Comparison of ENCODE assay signal across 9 mouse cellular contexts in the genomic region with DNA sequence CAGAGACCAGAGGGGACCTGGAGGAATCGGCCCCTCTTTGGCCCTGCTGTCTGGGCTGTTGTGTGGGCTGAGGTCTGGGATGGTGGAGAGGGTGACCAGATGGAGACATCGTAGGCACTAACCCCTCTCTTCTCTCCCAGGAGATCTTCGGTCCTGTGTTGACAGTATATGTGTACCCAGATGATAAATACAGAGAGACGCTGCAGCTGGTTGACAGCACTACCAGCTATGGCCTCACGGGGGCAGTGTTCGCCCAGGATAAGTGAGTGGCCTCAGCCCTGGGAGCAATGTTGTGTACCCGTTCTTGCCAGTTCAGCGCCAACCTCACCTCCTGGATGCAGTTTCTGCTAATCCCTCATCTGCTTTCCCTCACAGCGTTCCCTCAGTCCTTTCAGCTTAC. TPM values are rescaled to one million over a fixed set of nuclear protein-coding genes. Genes with fewer than 3 reads are reported as not detected.
DNase-seq lines count a peak whose midpoint lies in the region; ATAC-seq and TF ChIP-seq lines count a peak whose summit lies in the region.
"Had no signal": no experiment of that assay in that cellular context is flagged by ENCODE, and none has a peak within 500 bp of the region (broad histone marks: within the 10 kb centered on the region; RNA-seq: fewer than 3 reads in every experiment).

No protein-coding gene starts in this region.

- no peak overlapping the region for H3K4me3 ChIP-seq in heart, embryonic 11.5 days (ENCODE audit: low read depth, low read length)
- H3K4me3 ChIP-seq in cerebellum, adult 2 months (replicated peaks; ENCODE audit: insufficient read depth, low read depth, low read length), result no peak overlapping the region
- H3K4me3 ChIP-seq in hindbrain, postnatal 0 days (ENCODE audit: low read length), result no peak overlapping the region

- WGBS in heart, embryonic 11.5 days (ENCODE audit: insufficient replicate concordance), result 17% methylated on average over 9 of the region's 9 CpGs
- WGBS in cerebellum, adult 2 months, result 15% methylated on average over 9 of the region's 9 CpGs
- 17% methylated on average over 9 of the region's 9 CpGs for WGBS in hindbrain, postnatal 0 days

- H3K27me3 ChIP-seq in heart, embryonic 11.5 days (ENCODE audit: control insufficient read depth, insufficient read depth, low read length), result peaks cover 36% of the 10 kb centered on the region
- H3K27me3 ChIP-seq in cerebellum, adult 2 months (ENCODE audit: control insufficient read depth, insufficient read depth, low read length), result no peaks in the 10 kb centered on the region
- H3K27me3 ChIP-seq in hindbrain, postnatal 0 days (ENCODE audit: insufficient read depth, low read length), result 0 out of 2 replicates have a peak, but pooled peaks cover 4% of the 10 kb centered on the region
- H3K27me3 ChIP-seq in splenic B cell, adult 2 months (ENCODE audit: control insufficient read depth, insufficient read depth, low read length, poor library complexity, severe bottlenecking), result no peaks in the 10 kb centered on the region
- H3K27me3 ChIP-seq: Patski had no signal

- ATAC-seq in heart, embryonic 11.5 days (replicated peaks; ENCODE audit: insufficient number of reproducible peaks, low FRiP score, low TSS enrichment), result no peak
- ATAC-seq in hindbrain, postnatal 0 days, result peak; percentile 52
- peak; percentile 71 for ATAC-seq in monocyte, adult 5-6 weeks (replicated peaks; ENCODE audit: insufficient number of reproducible peaks, low FRiP score, low TSS enrichment, poor library complexity, severe bottlenecking)
- ATAC-seq: Patski had no signal

- no peak overlapping the region for H3K27ac ChIP-seq in heart, embryonic 11.5 days (ENCODE audit: low read depth, low read length)
- no peak overlapping the region for H3K27ac ChIP-seq in cerebellum, adult 2 months (ENCODE audit: insufficient read depth, low read length)
- no peak overlapping the region for H3K27ac ChIP-seq in hindbrain, postnatal 0 days

- no peak overlapping the region for H3K9ac ChIP-seq in heart, embryonic 11.5 days (ENCODE audit: low read depth, low read length)
- H3K9ac ChIP-seq in hindbrain, postnatal 0 days (replicated peaks; ENCODE audit: low read length), result no peak overlapping the region

- peak; percentile 92 for DNase-seq in heart, adult 11 months
- DNase-seq in cerebellum, adult 2 months, result peak; percentile 69 to 84
- peak; percentile 79 for DNase-seq in forelimb bud, embryonic 11.5 days (ENCODE audit: low read depth, low spot score)
- DNase-seq in hindbrain, postnatal 0 days (ENCODE audit: low spot score), result peak; percentile 90
- DNase-seq in left cerebral cortex, postnatal 4 days, result peak; percentile 86
- peak; percentile 79 for DNase-seq in splenic B cell, adult 2 months (ENCODE audit: low read depth, low spot score)

- peaks cover 7% of the 10 kb centered on the region; the same call in 1 of the 2 replicates for H3K36me3 ChIP-seq in heart, embryonic 11.5 days (ENCODE audit: control insufficient read depth, insufficient read depth, low read length)
- H3K36me3 ChIP-seq in hindbrain, postnatal 0 days (ENCODE audit: insufficient read depth, low read length), result peaks cover 21% of the 10 kb centered on the region
- no peaks in the 10 kb centered on the region; the same call in 1 of the 2 replicates for H3K36me3 ChIP-seq in splenic B cell, adult 2 months (ENCODE audit: control insufficient read depth, insufficient read depth, low read length, poor library complexity, severe bottlenecking)

- H3K9me3 ChIP-seq in heart, embryonic 11.5 days (replicated peaks; ENCODE audit: control insufficient read depth, low read length), result no peaks in the 10 kb centered on the region
- H3K9me3 ChIP-seq in hindbrain, postnatal 0 days (ENCODE audit: low read length), result no peaks in the 10 kb centered on the region

- peaks cover 11% of the 10 kb centered on the region for H3K4me1 ChIP-seq in heart, embryonic 11.5 days (ENCODE audit: control insufficient read depth, insufficient read depth, low read length)
- H3K4me1 ChIP-seq in cerebellum, adult 2 months (ENCODE audit: control insufficient read depth, insufficient read depth, low read length), result no peaks in the 10 kb centered on the region
- H3K4me1 ChIP-seq in hindbrain, postnatal 0 days (ENCODE audit: insufficient read depth, low read length), result 0 out of 2 replicates have a peak, but pooled peaks cover 4% of the 10 kb centered on the region

- intact Hi-C loops in left cerebral cortex, postnatal 4 days (cut with DNase I), result loop anchor here (5.0 kb wide), 1 partner anchor 213 kb away; no protein-coding TSS in a partner anchor

- no peak for TF ChIP-seq POLR2A in cerebellum, adult 2 months (IDR thresholded peaks at IDR 0.05; ENCODE audit: borderline replicate concordance, insufficient read depth, low read length)

- H3K4me2 ChIP-seq in heart, embryonic 11.5 days, result no peak overlapping the region
- H3K4me2 ChIP-seq in hindbrain, postnatal 0 days (ENCODE audit: low read depth, low read length), result no peak overlapping the region

- TF ChIP-seq CTCF in cerebellum, adult 2 months (IDR thresholded peaks at IDR 0.05; ENCODE audit: borderline replicate concordance, insufficient read depth, low read depth, low read length), result peak; percentile 97
- peak; percentile 98 for TF ChIP-seq CTCF in hindbrain, postnatal 0 days (IDR thresholded peaks at IDR 0.05; ENCODE audit: low read depth)

RNA-seq across cellular contexts. Expression of a gene that starts 9.4 kb away (rescaled TPM):
- not detected in 2 replicates for polyA plus RNA-seq in heart, embryonic 11.5 days (2014; fragmentation: Nextera tagmentation; extraction: Ambion mirVana)
- polyA plus RNA-seq in cerebellum, adult 2 months (2012; rRNA removed), result not detected in 2 replicates
- total RNA-seq in hindbrain, postnatal 0 days (2014; rRNA removed), result not detected in 2 replicates
- polyA plus RNA-seq in hindbrain, postnatal 0 days (2015; fragmentation: Nextera tagmentation; extraction: Ambion mirVana), result not detected in 2 replicates
- not detected for total RNA-seq in left cerebral cortex, postnatal 4 days (2021)
- total RNA-seq in monocyte, adult 5-6 weeks (2017), result 0.53 TPM in 1 of 3 replicates, not detected in the others

RNA-seq across cellular contexts. Expression of a gene that starts 21.3 kb away (rescaled TPM):
- 11.8 and 16.7 TPM in 2 replicates for polyA plus RNA-seq in heart, embryonic 11.5 days (2014; fragmentation: Nextera tagmentation; extraction: Ambion mirVana)
- polyA plus RNA-seq in cerebellum, adult 2 months (2012; rRNA removed), result 22.5 and 25.2 TPM in 2 replicates
- 30.0 and 43.3 TPM in 2 replicates for total RNA-seq in hindbrain, postnatal 0 days (2014; rRNA removed)
- polyA plus RNA-seq in hindbrain, postnatal 0 days (2015; fragmentation: Nextera tagmentation; extraction: Ambion mirVana), result 26.6 and 27.6 TPM in 2 replicates
- 10 to 100 TPM; 23.6 to 25.0 TPM for total RNA-seq in left cerebral cortex, postnatal 4 days (2021)
- total RNA-seq in monocyte, adult 5-6 weeks (2017), result 4.5 to 8.5 TPM (median 6.2 TPM) in 3 replicates

RNA-seq across cellular contexts. Expression of a gene that starts 41.0 kb away (rescaled TPM):
- polyA plus RNA-seq in heart, embryonic 11.5 days (2014; fragmentation: Nextera tagmentation; extraction: Ambion mirVana), result not detected in 2 replicates
- polyA plus RNA-seq in cerebellum, adult 2 months (2012; rRNA removed), result 0.03 and 0.05 TPM in 2 replicates
- not detected in 2 replicates for total RNA-seq in hindbrain, postnatal 0 days (2014; rRNA removed)
- not detected in 2 replicates for polyA plus RNA-seq in hindbrain, postnatal 0 days (2015; fragmentation: Nextera tagmentation; extraction: Ambion mirVana)
- under 1 TPM in 1 of 2 experiments, not detected in 1; 0.12 TPM for total RNA-seq in left cerebral cortex, postnatal 4 days (2021)
- 1.4 TPM in 1 of 3 replicates, not detected in the others for total RNA-seq in monocyte, adult 5-6 weeks (2017)
- polyA plus RNA-seq: Patski had no signal
